Mouse (Mus musculus) layer of hippocampus, adult 2 months (tissue): ENCODE results near the gene Cpvl. TPM values are rescaled to one million over a fixed set of nuclear protein-coding genes. Genes with fewer than 3 reads are reported as not detected.
A peak's percentile ranks its signal among the peaks of the same experiment; 100 is the strongest.

Experiments used
- DNase-seq, 2 experiments: peaks; one replicate each; pipeline ENCODE4 v3.0.0; 2022; ENCODE audit warnings: low spot score in 2 of 2
- H3K27ac ChIP-seq: fragments of 200-600 bp; 2 replicates; pipeline ENCODE4 v1.8.1; 2022
- H3K4me3 ChIP-seq: fragments of 200-600 bp; 2 replicates; pipeline ENCODE4 v1.8.1; 2022; ENCODE audit warnings: mild to moderate bottlenecking
- CTCF ChIP-seq: fragments of 200-600 bp; conservative IDR thresholded peaks from 2 replicates; pipeline ENCODE4 v1.8.1; 2022; ENCODE audit warnings: antibody characterized with exemption, mild to moderate bottlenecking, moderate library complexity
- total RNA-seq, 2 experiments: library from RNA; stranded (reverse); gene quantifications; 2 replicates each; pipeline ENCODE4 v1.2.3; 2021

Gene Cpvl
- total RNA-seq, 2 experiments from 2014 or later: not detected

- Histone ChIP-seq H3K4me3 (no peak overlapping the region), H3K27ac (peak overlapping the region; percentile 69; the same call in 1 of the 2 replicates)
- no peak for TF ChIP-seq CTCF
- DNase-seq: no peak
Observed at GRCm38 (mm10) chr6:53854226-53854625, 124.2 kb downstream of the Cpvl start.

DNA sequence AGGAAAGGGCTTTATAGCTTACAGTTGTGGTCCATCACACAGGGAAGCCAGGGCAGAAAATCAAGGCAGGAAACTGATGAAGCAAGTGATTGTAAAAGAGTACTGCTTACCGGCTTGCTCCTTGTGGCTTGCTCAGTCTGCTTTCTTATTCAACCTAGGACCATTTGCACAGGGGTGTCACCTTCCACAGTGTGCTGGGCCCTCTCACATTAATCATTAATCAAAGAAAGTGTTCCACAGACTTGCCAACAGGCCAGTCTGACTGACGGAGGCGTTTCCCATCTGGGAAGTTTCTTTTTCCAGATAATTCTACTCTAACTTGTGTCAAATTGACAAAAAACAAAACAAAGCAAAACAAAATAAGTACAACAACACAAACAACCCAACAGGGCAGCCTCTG is 124.9 kb downstream of the Cpvl start:
- no peak overlapping the region for H3K4me3 ChIP-seq
- DNase-seq: no peak
- no peak for TF ChIP-seq CTCF
- peak overlapping the region; percentile 69; the same call in 1 of the 2 replicates for H3K27ac ChIP-seq

DNA sequence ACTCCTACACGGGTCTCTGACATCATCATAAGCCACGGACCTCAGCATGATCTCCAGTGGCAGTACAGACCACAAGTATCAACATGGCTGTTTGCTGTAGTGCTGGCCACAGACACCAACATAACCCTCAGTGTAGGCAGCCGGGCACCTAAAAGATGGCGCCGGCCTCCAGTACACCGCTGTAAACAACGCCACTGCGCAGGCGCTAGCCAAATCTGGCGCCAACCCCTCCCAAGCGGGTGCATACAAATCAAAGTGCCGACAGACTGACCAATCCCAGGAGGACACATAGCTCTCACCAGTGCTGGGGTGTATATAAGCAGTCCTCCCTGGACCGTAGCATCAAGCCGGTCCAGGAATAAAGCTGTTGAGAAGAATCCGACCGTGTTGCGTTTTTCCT is 133.8 kb downstream of the Cpvl start:
- no peak overlapping the region for H3K4me3 ChIP-seq
- no peak for TF ChIP-seq CTCF
- no peak overlapping the region for H3K27ac ChIP-seq
- DNase-seq: no peak

DNA sequence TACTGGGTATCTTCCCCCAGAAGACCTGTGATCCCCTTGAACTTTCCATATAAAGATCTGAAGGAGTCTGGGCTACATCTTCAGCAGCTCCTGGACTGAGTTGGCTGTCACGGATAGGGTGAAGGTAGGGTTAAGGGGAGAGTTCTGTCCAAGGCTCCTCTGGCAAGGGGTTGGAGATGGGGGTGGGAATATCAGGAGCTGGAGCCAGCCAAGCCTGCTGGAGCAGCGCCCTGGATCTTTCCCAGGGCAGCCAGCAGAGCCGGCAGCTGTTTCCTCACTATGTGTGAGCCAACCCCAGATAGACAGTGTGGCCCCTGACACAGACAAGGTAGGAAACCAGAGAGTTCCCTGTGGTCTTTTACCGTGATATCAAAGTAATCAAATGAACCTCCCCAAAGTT is 153.3 kb downstream of the Cpvl start:
- peak; percentile 24 to 47 for DNase-seq
- H3K27ac ChIP-seq: no peak overlapping the region
- no peak for TF ChIP-seq CTCF
- no peak overlapping the region for H3K4me3 ChIP-seq

Other genes starting within 250 kb of the Cpvl start
- gene Tril, start 157.8 kb downstream of the Cpvl start, total RNA-seq: 10 to 100 TPM; 32.2 to 35.7 TPM
- gene Chn2, start 60.9 kb upstream of the Cpvl start, total RNA-seq: 10 to 100 TPM; 16.0 to 19.7 TPM